Mouse (Mus musculus): ENCODE data around the gene Aire.

The Aire gene

GRCm38 (mm10) chr10:78043406-78043836 is at the start of gene Aire:
Aire (minus strand) TSS chr10:78043610.
- DNase-seq (ENCODE audit: low spot score in 2 of 2), result peak; percentile 33 to 64

DNA sequence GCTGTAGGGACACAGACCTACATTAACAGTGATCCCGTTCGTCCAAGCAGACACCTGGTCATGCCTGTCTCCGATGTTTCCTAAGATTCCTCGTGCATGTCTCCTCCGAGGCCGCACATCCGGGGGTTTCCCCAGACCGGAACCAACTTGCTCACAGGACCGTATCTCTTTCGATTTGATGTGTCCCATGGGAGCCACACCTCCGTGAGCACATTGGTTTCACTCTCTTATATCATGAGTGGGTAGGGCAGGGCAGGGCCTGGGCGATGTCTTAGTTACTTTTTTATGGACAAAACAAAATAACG is 49.3 kb upstream of the Aire start:
- DNase-seq (ENCODE audit: low spot score in 2 of 2), result no peak

- no peak for DNase-seq (ENCODE audit: low spot score in 2 of 2)
Measured at GRCm38 (mm10) chr10:78091865-78092724, 48.7 kb upstream of the Aire start.

- no peak for DNase-seq (ENCODE audit: low spot score in 2 of 2)
Measured at GRCm38 (mm10) chr10:78090706-78091491, 47.5 kb upstream of the Aire start.

DNA sequence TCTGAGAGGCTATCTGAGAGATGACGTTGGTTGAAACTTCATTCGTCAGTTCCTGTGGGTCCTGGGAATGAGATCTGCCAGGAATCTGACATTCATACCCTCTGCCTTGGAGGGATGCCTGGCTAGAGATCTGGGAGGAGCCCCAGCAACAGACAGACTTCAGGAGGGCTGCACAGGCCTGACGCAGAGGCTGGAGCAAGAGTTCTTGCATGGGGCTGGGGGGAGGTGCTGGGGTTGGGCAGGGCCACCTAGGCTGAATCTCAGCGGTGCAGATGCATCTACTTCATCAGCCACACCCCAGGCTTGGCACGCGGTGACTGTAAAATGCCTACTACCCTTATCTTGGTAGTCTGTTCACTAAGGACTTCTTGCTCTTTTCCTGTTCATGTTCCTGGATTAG is 46.8 kb upstream of the Aire start:
- no peak for DNase-seq (ENCODE audit: low spot score in 2 of 2)

DNA sequence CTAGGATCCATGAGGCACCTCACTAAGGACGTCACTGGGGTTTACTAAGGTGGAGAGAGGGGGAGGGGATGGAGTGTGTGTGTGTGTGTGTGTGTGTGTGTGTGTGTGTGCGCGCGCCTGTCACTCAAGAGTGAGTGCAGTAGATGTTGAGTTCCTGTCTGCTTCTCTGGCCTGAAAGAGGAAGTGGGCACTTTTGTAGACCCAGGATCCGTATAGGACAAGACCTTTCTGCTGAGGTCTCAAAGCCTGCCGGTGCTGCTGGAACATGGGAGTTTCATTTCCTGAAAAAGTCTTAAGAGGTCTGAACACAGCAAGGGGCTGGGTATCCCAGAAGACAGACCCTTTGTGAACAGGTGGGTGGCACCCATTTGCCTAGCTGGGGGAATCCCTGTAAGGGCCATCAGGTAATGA is 43.7 kb upstream of the Aire start:
- no peak for DNase-seq (ENCODE audit: low spot score in 2 of 2)

- no peak for DNase-seq (ENCODE audit: low spot score in 2 of 2)
Measured at GRCm38 (mm10) chr10:78086444-78087061, 43.1 kb upstream of the Aire start.

DNA sequence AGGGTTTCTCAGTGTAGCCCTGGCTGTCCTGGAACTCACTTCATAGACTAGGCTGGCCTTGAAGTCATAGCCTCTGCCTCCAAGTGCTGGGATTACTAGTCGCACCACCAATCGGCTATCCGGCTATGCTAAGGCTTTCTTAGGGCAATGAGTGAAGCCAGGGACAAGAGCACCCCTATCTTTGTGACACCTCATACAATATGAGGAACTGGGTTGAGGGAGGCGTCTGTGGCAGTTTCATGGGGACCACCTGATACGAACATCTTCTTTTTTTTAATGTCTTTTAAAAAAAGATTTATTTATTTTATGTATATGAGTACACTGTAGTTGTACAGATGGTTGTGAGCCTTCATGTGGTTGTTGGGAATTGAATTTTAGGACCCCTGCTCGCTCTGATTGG is 42.3 kb upstream of the Aire start:
- DNase-seq (ENCODE audit: low spot score in 2 of 2), result no peak

GRCm38 (mm10) chr10:78084073-78084472 is 40.7 kb upstream of the Aire start:
- DNase-seq (ENCODE audit: low spot score in 2 of 2), result no peak

DNA sequence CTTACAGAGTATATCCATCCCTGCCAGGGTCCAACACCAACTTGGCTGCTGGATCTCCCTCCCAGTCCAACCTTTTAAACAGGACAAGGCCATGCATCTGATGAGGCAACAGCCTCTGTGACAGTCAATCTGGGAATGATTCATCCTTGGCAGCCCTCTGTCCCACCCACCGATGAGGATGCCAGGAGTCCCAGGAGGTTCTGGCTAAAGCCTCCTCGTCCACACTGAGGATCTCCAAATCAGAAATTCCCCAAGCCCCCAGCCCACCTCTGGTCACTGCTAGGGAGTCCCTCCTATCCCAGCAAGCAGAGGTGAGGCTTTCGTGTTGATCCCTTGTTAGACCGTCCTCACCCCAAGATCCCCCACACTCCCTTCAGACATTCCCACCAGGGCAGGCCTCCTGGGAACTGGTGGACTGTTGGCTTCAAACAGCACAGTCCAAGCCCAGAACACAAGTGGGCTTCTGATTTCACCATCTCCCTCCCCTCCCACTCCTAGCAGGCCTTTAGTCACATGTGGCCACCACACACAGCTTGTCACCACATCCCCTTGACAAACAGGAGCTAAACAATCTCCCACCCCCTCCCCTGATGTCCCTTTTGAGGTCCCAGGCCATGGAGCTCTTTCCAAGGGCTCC is 36.7 kb upstream of the Aire start:
- peak in 1 of 2 experiments; percentile 32 for DNase-seq (ENCODE audit: low spot score in 2 of 2)

DNA sequence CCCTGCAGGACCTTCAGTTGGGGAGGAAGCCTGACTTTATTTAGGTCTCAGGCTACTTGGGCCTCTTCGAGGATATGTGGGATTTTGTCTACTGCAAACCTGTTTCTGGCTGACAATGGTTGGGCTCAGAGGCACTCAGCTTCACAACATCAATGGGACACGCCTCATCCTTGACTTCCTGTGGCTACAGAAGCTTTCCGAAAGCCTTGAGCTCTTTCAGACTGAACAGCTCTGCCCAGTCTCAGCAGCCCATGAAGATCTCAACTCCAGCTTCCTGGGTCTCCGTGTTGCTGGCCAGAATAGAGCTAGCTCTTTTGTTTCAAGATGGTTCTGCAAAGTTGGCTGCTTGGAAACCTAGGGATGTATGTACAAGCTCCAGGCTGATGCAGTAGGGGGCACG is 34.9 kb upstream of the Aire start:
- no peak for DNase-seq (ENCODE audit: low spot score in 2 of 2)

DNA sequence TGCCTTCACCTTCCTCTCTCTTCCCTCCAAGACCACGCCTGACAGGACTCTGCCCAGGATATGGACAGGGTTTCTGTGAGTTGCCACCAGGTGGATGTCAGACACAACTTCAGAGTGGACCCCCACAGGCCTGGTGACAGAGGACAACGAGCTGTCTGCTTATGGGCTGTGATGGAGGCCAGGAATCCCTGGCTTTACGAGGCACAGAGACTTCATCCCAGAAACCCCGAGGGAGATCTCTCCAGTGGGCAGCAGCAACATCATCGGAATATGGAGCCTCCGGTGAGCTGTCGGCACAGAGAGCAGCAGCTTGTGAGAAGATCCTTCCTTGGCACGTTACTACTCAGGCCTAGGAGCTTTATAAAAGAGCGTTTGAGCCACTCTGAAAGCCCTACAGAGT is 34.5 kb upstream of the Aire start:
- no peak for DNase-seq (ENCODE audit: low spot score in 2 of 2)

- no peak for DNase-seq (ENCODE audit: low spot score in 2 of 2)
Measured at GRCm38 (mm10) chr10:78074977-78075376, 31.6 kb upstream of the Aire start.

GRCm38 (mm10) chr10:78074151-78074550 is 30.7 kb upstream of the Aire start:
- no peak for DNase-seq (ENCODE audit: low spot score in 2 of 2)

DNA sequence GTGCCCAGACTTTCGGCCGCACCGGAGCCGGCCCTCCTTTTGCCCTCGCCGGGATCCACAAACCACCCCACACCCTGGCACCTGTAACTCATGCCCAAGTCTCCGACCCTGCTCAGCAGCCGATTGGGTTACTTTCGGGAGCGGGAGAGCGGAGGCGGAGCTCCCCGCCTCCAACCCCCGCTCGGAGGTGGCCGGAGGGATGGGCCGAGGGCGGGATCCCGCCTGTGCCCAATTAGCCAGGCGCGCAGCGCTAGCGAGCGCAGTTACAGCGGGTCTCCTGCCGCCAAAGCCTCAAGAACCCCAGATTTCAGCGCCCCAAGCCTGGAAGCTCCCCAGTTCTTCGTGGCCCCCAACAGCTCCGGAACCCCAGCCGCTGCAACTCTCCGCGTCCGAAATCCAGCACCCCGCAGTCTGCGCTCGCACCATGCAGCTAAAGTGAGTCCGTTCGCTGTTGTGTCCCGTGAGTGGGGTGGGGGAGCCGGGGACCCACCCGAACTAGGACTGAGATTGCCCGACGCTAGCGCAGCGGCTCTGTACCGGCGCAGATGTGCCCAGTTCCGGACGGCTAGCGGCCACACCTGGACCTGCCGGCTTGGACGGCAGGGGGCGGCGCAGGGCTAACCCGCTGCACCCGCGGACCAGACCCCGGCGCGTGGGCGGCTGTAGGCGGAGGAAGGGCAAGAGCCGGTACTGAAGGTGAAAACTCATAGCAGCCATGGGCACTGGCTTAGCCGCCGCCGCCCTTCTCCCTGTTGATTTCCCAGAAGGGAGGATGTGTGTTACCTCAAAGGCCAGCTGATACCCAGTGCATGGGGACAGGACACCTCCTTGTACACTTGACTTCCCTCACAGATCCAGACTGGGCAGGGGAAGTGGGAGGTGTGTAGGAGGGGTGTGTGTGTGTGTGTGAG is 25.9 kb upstream of the Aire start, which contains the start of gene Icosl:
TSS of gene Icosl (plus strand) at position 202 of the 911 bp plus-strand sequence.
- peak; percentile 79 to 85 for DNase-seq (ENCODE audit: low spot score in 2 of 2)

- peak in 1 of 2 experiments; percentile 21 for DNase-seq (ENCODE audit: low spot score in 2 of 2)
Measured at GRCm38 (mm10) chr10:78068541-78068940, 25.1 kb upstream of the Aire start.

- no peak for DNase-seq (ENCODE audit: low spot score in 2 of 2)
Measured at GRCm38 (mm10) chr10:78067226-78067625, 23.8 kb upstream of the Aire start.

DNA sequence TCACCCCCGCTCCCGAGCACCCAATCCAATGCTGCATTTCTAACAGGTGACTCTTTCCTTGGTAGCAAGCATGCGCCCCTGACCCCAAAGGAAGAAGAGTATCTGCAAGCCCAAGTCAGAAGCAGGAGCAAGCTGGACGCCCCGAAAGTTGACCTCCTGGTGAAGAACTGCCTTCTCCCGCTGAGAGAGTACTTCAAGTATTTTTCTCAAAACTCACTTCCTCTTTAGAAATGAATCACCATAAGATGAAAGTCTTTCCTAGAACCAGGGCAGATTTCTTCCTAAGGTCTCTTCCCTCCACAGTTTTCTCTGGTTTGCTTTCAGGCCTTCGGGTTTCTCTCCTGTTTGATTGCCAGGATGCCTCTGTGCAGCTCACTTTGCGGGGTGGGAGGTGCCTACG is 19.7 kb upstream of the Aire start:
- no peak for DNase-seq (ENCODE audit: low spot score in 2 of 2)

DNA sequence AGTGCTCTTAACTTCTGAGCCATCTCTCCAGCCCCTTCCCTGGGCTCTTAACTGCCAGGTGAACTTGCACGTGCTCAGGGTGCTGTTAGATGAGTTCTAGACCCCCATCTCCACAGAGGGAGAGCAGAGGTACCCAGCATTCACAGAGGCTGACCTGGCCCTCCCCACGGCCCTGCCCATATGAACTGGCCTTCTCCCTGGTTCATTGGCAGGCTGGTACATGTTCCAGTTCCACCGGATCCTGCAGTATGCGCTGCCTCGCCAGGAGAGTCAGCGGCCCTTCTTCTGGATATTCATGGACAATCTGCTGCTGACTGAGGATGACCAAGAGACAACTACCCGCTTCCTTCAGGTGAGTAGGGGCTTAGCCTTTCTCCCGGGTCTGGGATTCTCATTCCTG is 13.6 kb upstream of the Aire start:
- peak; percentile 60 to 66 for DNase-seq (ENCODE audit: low spot score in 2 of 2)

- peak; percentile 25 to 50 for DNase-seq (ENCODE audit: low spot score in 2 of 2)
Measured at GRCm38 (mm10) chr10:78054633-78055565, 11.5 kb upstream of the Aire start.
